Mouse (Mus musculus) layer of hippocampus, adult 18-20 months (tissue): ENCODE results near the gene Zscan22. TPM values are rescaled to one million over a fixed set of nuclear protein-coding genes. Genes with fewer than 3 reads are reported as not detected.
"Not testable (repeated sequence)": the region's sequence is repeated elsewhere in the genome, so short reads cannot be mapped to it uniquely, and the experiment has no call there.

Experiments
- DNase-seq, 2 experiments: peaks; one replicate each; pipeline ENCODE4 v3.0.0; 2022; ENCODE audit warnings: low spot score in 2 of 2
- total RNA-seq, 2 experiments: library from RNA; stranded (reverse); gene quantifications; 2 replicates each; pipeline ENCODE4 v1.2.3; 2021

Gene Zscan22
- total RNA-seq, 2 experiments from 2014 or later: 15.9 to 17.4 TPM

GRCm38 (mm10) chr7:12927191-12927680, 29.6 kb downstream of the Zscan22 start, which contains the start of gene Rnf225:
Gene Rnf225 (plus strand): TSS chr7:12927416.
- DNase-seq: no peak

GRCm38 (mm10) chr7:12927693-12928589, 30.3 kb downstream of the Zscan22 start:
- DNase-seq: no peak

DNA sequence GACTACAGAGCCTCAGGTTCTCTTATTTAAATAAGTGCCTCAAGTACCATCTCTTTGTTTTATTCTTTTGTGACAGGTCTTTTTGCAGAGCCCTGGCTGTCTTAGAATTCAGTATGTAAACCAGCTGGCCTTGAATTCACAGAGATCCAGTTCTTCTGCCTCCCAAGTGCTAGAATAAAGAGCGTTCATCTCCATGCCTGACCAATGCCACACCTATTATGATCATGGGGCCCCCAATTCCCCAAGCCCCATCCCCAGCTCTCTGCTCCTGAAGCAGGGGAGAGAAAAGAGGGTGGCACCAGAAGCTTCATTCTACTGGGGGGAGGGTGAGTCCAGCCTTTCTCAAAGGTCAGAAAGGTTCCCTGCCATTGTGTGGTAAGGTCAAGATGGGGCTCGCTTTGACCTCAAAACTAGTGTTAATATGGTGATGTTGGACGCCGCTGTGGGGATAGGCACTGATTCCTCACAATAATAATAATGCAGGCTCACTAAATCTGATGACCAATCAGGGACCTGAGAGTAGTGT, 36.1 kb downstream of the Zscan22 start:
- DNase-seq: no peak

GRCm38 (mm10) chr7:12934808-12935207, 37.2 kb downstream of the Zscan22 start:
- DNase-seq: no peak

DNA sequence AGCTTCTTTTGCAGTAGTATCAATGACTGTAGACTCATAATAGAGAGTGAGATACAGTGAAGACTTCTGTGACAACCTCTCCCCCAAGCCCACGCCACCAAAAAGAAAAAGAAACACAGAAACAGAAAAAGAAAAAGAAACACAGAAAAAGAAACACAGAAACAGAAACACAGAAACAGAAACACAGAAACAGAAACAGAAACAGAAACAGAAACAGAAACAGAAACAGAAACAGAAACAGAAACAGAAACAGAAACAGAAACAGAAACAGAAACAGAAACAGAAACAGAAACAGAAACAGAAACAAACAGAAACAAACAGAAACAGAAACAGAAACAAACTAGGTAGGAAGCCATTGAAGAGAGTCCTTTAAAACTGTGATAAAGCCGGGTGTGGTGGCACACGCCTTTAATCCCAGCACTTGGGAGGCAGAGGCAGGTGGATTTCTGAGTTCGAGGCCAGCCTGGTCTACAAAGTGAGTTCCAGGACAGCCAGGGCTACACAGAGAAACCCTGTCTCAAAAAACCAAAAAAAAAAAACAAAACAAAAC, 39.7 kb downstream of the Zscan22 start:
- not testable (repeated sequence) for DNase-seq

DNA sequence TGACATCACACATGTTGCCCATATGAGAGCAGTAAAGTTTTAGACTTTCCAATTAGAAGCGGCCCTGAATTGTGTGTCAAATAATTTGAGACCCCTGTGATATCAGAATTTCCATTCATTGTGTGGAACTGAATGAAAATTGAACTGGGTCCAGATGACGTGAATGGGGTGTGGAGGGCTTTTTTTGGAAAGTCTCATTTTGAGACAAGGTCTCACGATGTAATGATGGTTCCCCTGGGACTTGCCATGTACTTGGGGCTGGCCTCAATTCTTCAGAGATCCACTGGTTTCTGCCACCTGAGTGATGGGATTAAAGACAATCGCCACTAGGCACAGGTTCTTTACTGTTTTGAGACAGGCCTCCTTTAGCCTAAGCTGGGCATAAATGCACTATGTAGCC, 43.0 kb downstream of the Zscan22 start:
- DNase-seq: no peak

DNA sequence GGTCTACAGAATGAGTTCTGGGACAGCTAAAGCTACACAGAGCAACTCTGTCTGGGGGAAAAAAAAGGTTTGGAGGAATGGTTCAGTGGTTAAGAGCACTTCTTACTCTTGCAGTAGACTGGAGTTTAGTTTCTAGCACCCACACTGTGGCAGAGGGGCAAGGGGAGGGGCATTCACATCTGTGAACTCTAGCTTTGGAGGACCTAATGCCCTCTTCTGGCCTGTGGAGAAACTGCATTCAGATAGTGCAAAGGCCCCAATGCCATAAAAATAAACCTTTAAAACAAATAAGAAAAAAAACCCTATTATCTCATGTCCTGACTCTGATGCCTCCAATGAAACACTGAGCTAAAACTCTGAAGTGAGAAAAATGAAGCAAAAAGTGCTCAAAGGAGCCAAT, 45.9 kb downstream of the Zscan22 start:
- DNase-seq: no peak

DNA sequence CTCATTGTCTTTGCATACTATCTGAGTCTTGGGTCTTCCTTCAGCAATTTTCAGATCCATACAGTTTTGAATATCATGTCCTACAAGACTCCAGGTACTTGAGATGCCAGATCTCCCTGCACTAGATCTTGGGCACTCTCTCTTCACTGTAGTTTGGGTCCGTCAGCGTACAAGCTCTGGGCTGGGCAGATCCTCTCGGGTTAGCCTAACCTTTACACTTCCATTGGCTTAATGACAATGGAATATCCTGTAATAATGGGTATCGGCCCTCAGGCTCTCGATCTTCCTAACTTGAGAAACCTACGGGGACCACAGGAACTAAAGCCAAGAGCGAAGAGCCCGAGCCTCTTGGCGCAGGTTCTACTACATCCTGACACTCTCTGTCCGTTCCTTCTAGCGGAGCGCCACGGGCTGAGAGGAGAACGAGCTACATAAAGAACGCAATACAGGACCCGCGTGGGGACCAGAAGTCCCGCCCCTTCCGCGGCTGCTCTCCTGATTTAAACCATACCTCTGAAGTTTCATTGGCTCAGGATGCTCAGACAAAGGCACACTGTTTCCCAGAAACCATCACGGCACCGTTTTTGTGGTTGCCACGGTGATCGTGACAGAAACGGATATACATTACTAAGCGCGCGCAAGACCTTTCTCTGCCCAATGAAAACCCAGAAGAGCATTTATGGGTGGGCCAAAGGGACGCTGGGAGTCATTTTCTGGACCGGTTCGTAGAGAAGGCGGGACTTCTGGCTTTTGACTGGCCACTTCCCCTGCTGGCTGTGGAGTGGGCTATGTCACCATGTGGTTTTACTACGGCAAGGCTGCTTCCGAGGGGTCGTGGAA, 51.6 kb downstream of the Zscan22 start:
- DNase-seq: peak; percentile 96 to 99

DNA sequence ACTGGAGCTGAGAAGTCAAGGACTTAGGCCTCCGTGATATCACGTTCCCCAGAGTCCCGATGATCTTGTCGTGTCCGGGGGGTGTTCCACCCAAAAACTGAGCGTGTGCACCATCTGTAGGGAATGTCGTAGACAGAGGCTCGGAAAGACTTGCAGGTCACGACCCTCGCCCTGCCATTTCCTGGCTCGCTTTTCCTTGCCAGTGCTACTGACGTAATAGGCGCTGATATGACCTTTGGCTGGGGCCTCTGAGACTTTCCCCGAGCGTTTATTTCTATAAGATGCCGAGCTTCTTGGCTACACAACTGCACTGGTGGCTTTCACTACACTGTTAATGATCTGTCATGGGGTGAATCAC, 52.2 kb downstream of the Zscan22 start:
- no peak for DNase-seq

- no peak for DNase-seq
Measured at GRCm38 (mm10) chr7:12954896-12955295, 57.3 kb downstream of the Zscan22 start.

DNA sequence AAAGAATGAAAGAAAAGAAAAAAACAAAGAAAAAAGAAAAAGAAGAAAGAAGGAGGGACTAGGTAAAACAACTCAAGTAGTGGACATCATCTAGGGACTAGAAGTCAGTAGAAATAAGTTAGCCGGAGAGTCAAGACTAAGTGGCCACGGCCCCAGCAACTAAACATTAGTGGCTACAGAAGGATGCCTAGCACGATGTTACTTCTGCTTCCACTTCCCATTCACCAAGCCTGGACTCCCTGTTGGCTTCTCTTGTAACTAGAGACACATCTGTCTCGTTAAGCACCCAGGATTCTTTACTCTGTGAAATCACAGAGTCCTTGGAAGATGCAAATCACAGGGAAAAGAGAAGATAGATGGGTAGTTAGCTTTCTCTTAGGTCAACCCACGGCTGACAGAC, 59.9 kb downstream of the Zscan22 start:
- DNase-seq: no peak

Other genes with a start within 250 kb of the Zscan22 start
- gene Vmn2r55, start 212.8 kb upstream of the Zscan22 start, total RNA-seq: not detected
- under 1 TPM in 1 of 2 experiments, not detected in 1; 0.05 TPM for gene Vmn2r56, start 162.8 kb upstream of the Zscan22 start, total RNA-seq
- gene Zscan18, start 94.2 kb upstream of the Zscan22 start, total RNA-seq: 10 to 100 TPM; 24.2 to 26.5 TPM
- gene Zfp329, start 79.0 kb upstream of the Zscan22 start, total RNA-seq: 10 to 100 TPM; 20.7 to 23.0 TPM
- 10 to 100 TPM; 14.8 to 17.1 TPM for gene Zfp110, start 63.1 kb upstream of the Zscan22 start, total RNA-seq
- gene Zfp128, start 16.6 kb upstream of the Zscan22 start, total RNA-seq: 1 to 10 TPM; 7.1 to 7.3 TPM
- gene Rps5, start 24.5 kb downstream of the Zscan22 start, total RNA-seq: 100 to 1,000 TPM; 427 to 466 TPM
- gene Rnf225, start 29.6 kb downstream of the Zscan22 start, total RNA-seq: under 1 TPM; 0.71 to 0.97 TPM
- gene Zfp324, start 68.0 kb downstream of the Zscan22 start, total RNA-seq: 10 to 100 TPM; 10.1 to 12.7 TPM
- 1 to 10 TPM; 8.1 to 8.6 TPM for gene Zfp446, start 80.0 kb downstream of the Zscan22 start, total RNA-seq
- under 1 TPM in 1 of 2 experiments, not detected in 1; 0.57 TPM for gene Slc27a5, start 100.4 kb downstream of the Zscan22 start, total RNA-seq
- gene Trim28, start 101.3 kb downstream of the Zscan22 start, total RNA-seq: 100 to 1,000 TPM; 216 to 246 TPM
- gene Zbtb45, start 112.2 kb downstream of the Zscan22 start, total RNA-seq: 10 to 100 TPM; 33.2 to 34.3 TPM
- 100 to 1,000 TPM; 146 to 159 TPM for gene Chmp2a, start 137.0 kb downstream of the Zscan22 start, total RNA-seq
- 100 to 1,000 TPM; 196 to 202 TPM for gene Ube2m, start 140.5 kb downstream of the Zscan22 start, total RNA-seq
- 10 to 100 TPM; 11.9 to 13.1 TPM for gene Mzf1, start 156.9 kb downstream of the Zscan22 start, total RNA-seq
- gene Vmn1r85, start 197.4 kb downstream of the Zscan22 start, total RNA-seq: not detected
- gene Vmn1r86, start 222.1 kb downstream of the Zscan22 start, total RNA-seq: not detected
- not detected for gene Vmn1r87, start 242.3 kb downstream of the Zscan22 start, total RNA-seq